Mouse (Mus musculus) thymus, adult 2 months (tissue): ENCODE measurements around the gene Cyp2a5. TPM values are rescaled to one million over a fixed set of nuclear protein-coding genes. Genes with fewer than 3 reads are reported as not detected.
"Not testable (repeated sequence)": the region's sequence is repeated elsewhere in the genome, so short reads cannot be mapped to it uniquely, and the experiment has no call there.

Experiments used
- DNase-seq: peaks from one replicate; pipeline ENCODE4 v3.0.0; 2021
- H3K27ac ChIP-seq: fragments of 200-500 bp; 2 replicates; pipeline ENCODE4 v1.5.1; 2012; ENCODE audit warnings: low read length, control low read depth; ENCODE audit not compliant: control insufficient read depth, insufficient read depth
- H3K27me3 ChIP-seq: fragments of 200-500 bp; 2 replicates; pipeline ENCODE4 v1.6.1; 2012; ENCODE audit warnings: mild to moderate bottlenecking, low read length, moderate library complexity, mixed read lengths; ENCODE audit not compliant: control insufficient read depth, insufficient read depth
- H3K36me3 ChIP-seq: fragments of 200-500 bp; 2 replicates; pipeline ENCODE4 v1.6.1; 2012; ENCODE audit warnings: mild to moderate bottlenecking, low read length, moderate library complexity; ENCODE audit not compliant: control insufficient read depth, insufficient read depth
- H3K4me1 ChIP-seq: fragments of 200-500 bp; replicated peaks from 2 replicates; pipeline ENCODE4 v1.6.1; 2012; ENCODE audit warnings: low read length; ENCODE audit not compliant: control insufficient read depth, insufficient read depth
- H3K4me3 ChIP-seq: fragments of 200-500 bp; 2 replicates; pipeline ENCODE4 v1.5.1; 2012; ENCODE audit warnings: mild to moderate bottlenecking, low read length, control low read depth, moderate library complexity; ENCODE audit not compliant: control insufficient read depth, insufficient read depth
- WGBS: fragments of 180-500 bp; shearing (Covaris S2); methylation state at CpG from one replicate; pipeline ENCODE4 v1.1.7; 2018; 5-methylcytosine and 5-hydroxymethylcytosine counted together
- polyA plus RNA-seq: library from polyadenylated mRNA; depleted of rRNA; stranded (reverse); fragments of >200 nt; gene quantifications from 2 replicates; pipeline ENCODE4 v1.2.3, GENCODE M21; 2012; rRNA removed

The Cyp2a5 gene
- polyA plus RNA-seq, 1 experiment = 19.9 TPM

DNA sequence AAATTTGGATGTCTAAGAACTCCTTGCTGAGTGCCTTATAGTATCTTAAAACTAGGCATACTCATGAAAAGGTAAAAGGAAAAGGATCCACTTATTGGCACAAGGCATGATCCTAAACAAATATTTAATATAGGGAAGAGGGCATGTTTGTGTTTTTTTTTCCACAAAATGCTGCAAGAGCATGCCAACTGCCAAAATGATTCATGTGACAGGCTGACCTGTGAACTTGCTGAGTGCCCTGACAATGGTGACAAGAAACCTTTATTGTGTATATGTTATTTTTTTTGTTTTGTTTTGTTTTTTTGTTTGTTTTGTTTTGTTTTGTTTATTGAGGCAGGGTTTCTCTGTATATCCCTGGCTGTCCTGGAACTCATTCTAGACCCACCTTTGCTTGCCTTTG is 43.5 kb downstream of the Cyp2a5 start:
- not testable (repeated sequence) for H3K27me3 ChIP-seq, H3K36me3 ChIP-seq, DNase-seq, H3K4me1 ChIP-seq, H3K4me3 ChIP-seq, H3K27ac ChIP-seq

GRCm38 (mm10) chr7:26880600-26880999 is 45.5 kb downstream of the Cyp2a5 start:
- WGBS = 96% methylated on average over 3 of the region's 3 CpGs
- not testable (repeated sequence) for H3K27me3 ChIP-seq, H3K36me3 ChIP-seq, DNase-seq, H3K4me1 ChIP-seq, H3K27ac ChIP-seq, H3K4me3 ChIP-seq

Other genes starting within 250 kb of the Cyp2a5 start
- not detected in 2 replicates for gene Vmn1r185, start 216.8 kb upstream of the Cyp2a5 start, polyA plus RNA-seq
- 0.07 TPM in 1 of 2 replicates, not detected in the other for gene Cyp2b23, start 148.9 kb upstream of the Cyp2a5 start, polyA plus RNA-seq
- 2.0 and 3.2 TPM in 2 replicates for gene Cyp2b19, start 78.2 kb upstream of the Cyp2a5 start, polyA plus RNA-seq
- gene Cyp2g1, start 26.4 kb upstream of the Cyp2a5 start, polyA plus RNA-seq = 1.6 and 2.2 TPM in 2 replicates
- gene Cyp2a22, start 104.1 kb downstream of the Cyp2a5 start, polyA plus RNA-seq = not detected in 2 replicates
- 1.0 TPM in 1 of 2 replicates, not detected in the other for gene Cyp2a12, start 193.8 kb downstream of the Cyp2a5 start, polyA plus RNA-seq